Mouse (Mus musculus): ENCODE measurements around the gene Ttc33. TPM values are rescaled to one million over a fixed set of nuclear protein-coding genes. Genes with fewer than 3 reads are reported as not detected.
A peak's percentile ranks its signal among the peaks of the same experiment; 100 is the strongest.
"Not testable (repeated sequence)": the region's sequence is repeated elsewhere in the genome, so short reads cannot be mapped to it uniquely, and the experiment has no call there.

Ttc33 gene
- polyA plus RNA-seq, 1 experiment from 2014 or later = 46.4 TPM

- peak; percentile 88 for ATAC-seq (ENCODE audit: low FRiP score, low TSS enrichment)
- H3K27ac ChIP-seq (ENCODE audit: low read length) = peak overlapping the region; percentile 66; the same call in 1 of the 2 replicates
- H3K4me2 ChIP-seq (replicated peaks; ENCODE audit: low read depth, low read length) = peak overlapping the region; percentile 13; the same call in 1 of the 2 replicates
- peaks cover 14% of the 10 kb centered on the region; the same call in 1 of the 2 replicates for H3K4me1 ChIP-seq (ENCODE audit: insufficient read depth, low read length)
- 55% methylated on average over 4 of the region's 4 CpGs for WGBS
- H3K4me3 ChIP-seq (ENCODE audit: low read length) = no peak overlapping the region
- no peak overlapping the region for H3K9ac ChIP-seq (replicated peaks; ENCODE audit: low read length)
- H3K27me3 ChIP-seq (ENCODE audit: insufficient read depth, low read length) = no peaks in the 10 kb centered on the region
- peaks cover 3% of the 10 kb centered on the region for H3K36me3 ChIP-seq (ENCODE audit: insufficient read depth, low read length)
- no peaks in the 10 kb centered on the region for H3K9me3 ChIP-seq (ENCODE audit: low read length)
These were observed 10.7 kb downstream of the Ttc33 start for GRCm38 (mm10) chr15:5195987-5196514.

DNA sequence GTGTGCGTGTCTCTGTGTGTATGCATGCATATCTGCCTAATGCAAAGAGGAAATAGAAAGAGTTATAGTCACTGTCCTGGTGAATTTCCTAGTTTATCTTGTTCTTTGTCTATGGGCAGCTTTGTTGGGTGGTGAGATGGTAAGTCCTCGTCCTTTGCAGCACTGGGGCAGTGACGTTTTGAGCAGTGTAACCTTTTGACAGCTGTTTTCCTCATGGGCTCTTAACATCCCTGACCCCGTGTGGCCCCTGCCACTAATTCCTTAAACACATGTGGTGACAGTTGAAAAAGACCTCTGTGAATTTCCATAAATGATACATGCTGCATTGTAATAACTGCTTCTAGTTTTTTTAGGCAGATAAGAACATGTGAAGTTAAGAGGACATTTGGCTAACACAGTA lies 11.4 kb downstream of the Ttc33 start:
- H3K9ac ChIP-seq (replicated peaks; ENCODE audit: low read length) = no peak overlapping the region
- peaks cover 14% of the 10 kb centered on the region; the same call in 1 of the 2 replicates for H3K4me1 ChIP-seq (ENCODE audit: insufficient read depth, low read length)
- H3K27me3 ChIP-seq (ENCODE audit: insufficient read depth, low read length) = no peaks in the 10 kb centered on the region
- no peak overlapping the region for H3K4me3 ChIP-seq (ENCODE audit: low read length)
- WGBS = 58% methylated on average over 4 of the region's 4 CpGs
- no peaks in the 10 kb centered on the region for H3K9me3 ChIP-seq (ENCODE audit: low read length)
- H3K27ac ChIP-seq (ENCODE audit: low read length) = no peak overlapping the region
- H3K4me2 ChIP-seq (replicated peaks; ENCODE audit: low read depth, low read length) = no peak overlapping the region
- ATAC-seq (ENCODE audit: low FRiP score, low TSS enrichment) = no peak
- H3K36me3 ChIP-seq (ENCODE audit: insufficient read depth, low read length) = peaks cover 2% of the 10 kb centered on the region

DNA sequence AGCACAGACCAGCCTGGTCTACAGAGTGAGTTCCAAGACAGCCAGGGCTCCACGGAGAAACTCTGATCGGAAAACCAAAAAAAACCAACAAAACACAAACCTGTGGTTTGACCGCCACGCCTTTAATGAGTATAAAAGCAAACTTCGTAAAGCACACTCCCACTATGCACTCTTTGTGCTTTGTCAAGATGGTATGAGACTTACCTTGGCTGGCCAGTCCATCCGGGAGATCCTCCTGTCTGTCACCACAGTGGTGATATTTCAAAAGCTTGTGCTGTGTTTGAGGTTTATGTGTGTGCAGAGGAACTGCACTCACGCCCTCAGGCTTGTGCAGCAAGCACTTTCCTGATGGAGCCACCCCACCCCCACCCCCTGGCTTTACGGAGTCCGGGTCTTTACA lies 19.9 kb downstream of the Ttc33 start:
- peaks cover 2% of the 10 kb centered on the region for H3K36me3 ChIP-seq (ENCODE audit: insufficient read depth, low read length)
- 88% methylated on average over 9 of the region's 9 CpGs for WGBS

GRCm38 (mm10) chr15:5209116-5209515 lies 23.8 kb downstream of the Ttc33 start:
- H3K4me1 ChIP-seq (ENCODE audit: insufficient read depth, low read length) = no peaks in the 10 kb centered on the region
- H3K27ac ChIP-seq (ENCODE audit: low read length) = no peak overlapping the region
- no peak overlapping the region for H3K4me3 ChIP-seq (ENCODE audit: low read length)
- H3K27me3 ChIP-seq (ENCODE audit: insufficient read depth, low read length) = no peaks in the 10 kb centered on the region
- no peak overlapping the region for H3K4me2 ChIP-seq (replicated peaks; ENCODE audit: low read depth, low read length)
- no peaks in the 10 kb centered on the region for H3K9me3 ChIP-seq (ENCODE audit: low read length)
- H3K36me3 ChIP-seq (ENCODE audit: insufficient read depth, low read length) = peaks cover 5% of the 10 kb centered on the region; the same call in 1 of the 2 replicates
- 94% methylated on average over 3 of the region's 3 CpGs for WGBS
- no peak for ATAC-seq (ENCODE audit: low FRiP score, low TSS enrichment)
- H3K9ac ChIP-seq (replicated peaks; ENCODE audit: low read length) = no peak overlapping the region

More for the DNA sequence above, 19.9 kb downstream of the Ttc33 start:
- H3K27ac ChIP-seq (ENCODE audit: low read length) = no peak overlapping the region
- ATAC-seq (ENCODE audit: low FRiP score, low TSS enrichment) = no peak
- no peaks in the 10 kb centered on the region for H3K4me1 ChIP-seq (ENCODE audit: insufficient read depth, low read length)
- no peak overlapping the region for H3K4me3 ChIP-seq (ENCODE audit: low read length)
- H3K9ac ChIP-seq (replicated peaks; ENCODE audit: low read length) = no peak overlapping the region
- no peak overlapping the region for H3K4me2 ChIP-seq (replicated peaks; ENCODE audit: low read depth, low read length)
- no peaks in the 10 kb centered on the region for H3K27me3 ChIP-seq (ENCODE audit: insufficient read depth, low read length)
- no peaks in the 10 kb centered on the region for H3K9me3 ChIP-seq (ENCODE audit: low read length)

GRCm38 (mm10) chr15:5220491-5220890 lies 35.2 kb downstream of the Ttc33 start:
- Histone ChIP-seq H3K4me1 (ENCODE audit: insufficient read depth, low read length) (no peaks in the 10 kb centered on the region), H3K9ac (replicated peaks; ENCODE audit: low read length) (no peak overlapping the region), H3K4me3 (ENCODE audit: low read length) (no peak overlapping the region), H3K9me3 (ENCODE audit: low read length) (no peaks in the 10 kb centered on the region), H3K4me2 (replicated peaks; ENCODE audit: low read depth, low read length) (no peak overlapping the region), H3K27me3 (ENCODE audit: insufficient read depth, low read length) (no peaks in the 10 kb centered on the region), H3K36me3 (ENCODE audit: insufficient read depth, low read length) (peaks cover 3% of the 10 kb centered on the region; the same call in 1 of the 2 replicates), H3K27ac (ENCODE audit: low read length) (peak overlapping the region; percentile 55)
- 75% methylated on average over 6 of the region's 6 CpGs for WGBS
- ATAC-seq (ENCODE audit: low FRiP score, low TSS enrichment) = peak; percentile 65; the same call in 1 of the 2 replicates

- not testable (repeated sequence) for H3K4me1 ChIP-seq (ENCODE audit: insufficient read depth, low read length); H3K4me2 ChIP-seq (replicated peaks; ENCODE audit: low read depth, low read length); H3K9ac ChIP-seq (replicated peaks; ENCODE audit: low read length); ATAC-seq (ENCODE audit: low FRiP score, low TSS enrichment); H3K27ac ChIP-seq (ENCODE audit: low read length); H3K9me3 ChIP-seq (ENCODE audit: low read length); H3K27me3 ChIP-seq (ENCODE audit: insufficient read depth, low read length); H3K36me3 ChIP-seq (ENCODE audit: insufficient read depth, low read length); H3K4me3 ChIP-seq (ENCODE audit: low read length)
- WGBS = 84% methylated on average over 10 of the region's 10 CpGs
These were observed 45.4 kb downstream of the Ttc33 start for GRCm38 (mm10) chr15:5230746-5231145.

GRCm38 (mm10) chr15:5234659-5235058 lies 49.3 kb downstream of the Ttc33 start:
- 89% methylated on average over 16 of the region's 16 CpGs for WGBS
- no peaks in the 10 kb centered on the region for H3K27me3 ChIP-seq (ENCODE audit: insufficient read depth, low read length)
- no peak for ATAC-seq (ENCODE audit: low FRiP score, low TSS enrichment)
- H3K9ac ChIP-seq (replicated peaks; ENCODE audit: low read length) = no peak overlapping the region
- H3K4me3 ChIP-seq (ENCODE audit: low read length) = no peak overlapping the region
- H3K36me3 ChIP-seq (ENCODE audit: insufficient read depth, low read length) = no peaks in the 10 kb centered on the region
- H3K4me2 ChIP-seq (replicated peaks; ENCODE audit: low read depth, low read length) = no peak overlapping the region
- no peak overlapping the region for H3K27ac ChIP-seq (ENCODE audit: low read length)
- H3K9me3 ChIP-seq (ENCODE audit: low read length) = no peaks in the 10 kb centered on the region
- H3K4me1 ChIP-seq (ENCODE audit: insufficient read depth, low read length) = peaks cover 11% of the 10 kb centered on the region

GRCm38 (mm10) chr15:5235527-5235926 lies 50.2 kb downstream of the Ttc33 start:
- no peak overlapping the region for H3K9ac ChIP-seq (replicated peaks; ENCODE audit: low read length)
- WGBS = 34% methylated on average over 8 of the region's 8 CpGs

DNA sequence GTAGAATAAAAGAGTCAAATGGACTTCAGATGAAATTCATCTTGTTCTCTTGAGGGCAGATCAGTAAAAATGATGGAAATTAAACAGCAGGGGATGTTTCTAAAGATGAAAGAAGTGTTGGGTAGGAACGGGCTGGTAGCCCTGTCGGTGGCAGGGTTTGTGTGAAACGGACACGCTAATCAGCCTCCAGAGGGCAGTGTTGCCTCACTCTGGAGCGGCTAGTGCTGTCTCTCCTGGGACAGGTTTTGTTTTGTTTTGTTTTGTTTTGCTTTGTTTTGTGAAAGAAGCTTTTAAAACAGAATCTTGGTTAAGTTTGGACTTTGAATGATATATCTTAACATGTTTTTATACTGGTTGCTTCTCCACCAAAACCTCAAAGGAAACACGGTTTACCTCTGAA lies 51.2 kb downstream of the Ttc33 start:
- H3K4me3 ChIP-seq (ENCODE audit: low read length) = no peak overlapping the region
- H3K27ac ChIP-seq (ENCODE audit: low read length) = no peak overlapping the region
- peaks cover 22% of the 10 kb centered on the region for H3K4me1 ChIP-seq (ENCODE audit: insufficient read depth, low read length)
- H3K9me3 ChIP-seq (ENCODE audit: low read length) = no peaks in the 10 kb centered on the region
- no peaks in the 10 kb centered on the region for H3K27me3 ChIP-seq (ENCODE audit: insufficient read depth, low read length)
- H3K9ac ChIP-seq (replicated peaks; ENCODE audit: low read length) = no peak overlapping the region
- no peaks in the 10 kb centered on the region for H3K36me3 ChIP-seq (ENCODE audit: insufficient read depth, low read length)
- peak; percentile 69; the same call in 1 of the 2 replicates for ATAC-seq (ENCODE audit: low FRiP score, low TSS enrichment)
- WGBS = 12% methylated on average over 6 of the region's 6 CpGs
- no peak overlapping the region for H3K4me2 ChIP-seq (replicated peaks; ENCODE audit: low read depth, low read length)

More at GRCm38 (mm10) chr15:5235527-5235926, 50.2 kb downstream of the Ttc33 start:
- no peak for ATAC-seq (ENCODE audit: low FRiP score, low TSS enrichment)
- no peak overlapping the region for H3K4me3 ChIP-seq (ENCODE audit: low read length)
- H3K27me3 ChIP-seq (ENCODE audit: insufficient read depth, low read length) = no peaks in the 10 kb centered on the region
- no peak overlapping the region for H3K4me2 ChIP-seq (replicated peaks; ENCODE audit: low read depth, low read length)
- H3K4me1 ChIP-seq (ENCODE audit: insufficient read depth, low read length) = peaks cover 20% of the 10 kb centered on the region
- H3K36me3 ChIP-seq (ENCODE audit: insufficient read depth, low read length) = no peaks in the 10 kb centered on the region
- no peaks in the 10 kb centered on the region for H3K9me3 ChIP-seq (ENCODE audit: low read length)
- no peak overlapping the region for H3K27ac ChIP-seq (ENCODE audit: low read length)

DNA sequence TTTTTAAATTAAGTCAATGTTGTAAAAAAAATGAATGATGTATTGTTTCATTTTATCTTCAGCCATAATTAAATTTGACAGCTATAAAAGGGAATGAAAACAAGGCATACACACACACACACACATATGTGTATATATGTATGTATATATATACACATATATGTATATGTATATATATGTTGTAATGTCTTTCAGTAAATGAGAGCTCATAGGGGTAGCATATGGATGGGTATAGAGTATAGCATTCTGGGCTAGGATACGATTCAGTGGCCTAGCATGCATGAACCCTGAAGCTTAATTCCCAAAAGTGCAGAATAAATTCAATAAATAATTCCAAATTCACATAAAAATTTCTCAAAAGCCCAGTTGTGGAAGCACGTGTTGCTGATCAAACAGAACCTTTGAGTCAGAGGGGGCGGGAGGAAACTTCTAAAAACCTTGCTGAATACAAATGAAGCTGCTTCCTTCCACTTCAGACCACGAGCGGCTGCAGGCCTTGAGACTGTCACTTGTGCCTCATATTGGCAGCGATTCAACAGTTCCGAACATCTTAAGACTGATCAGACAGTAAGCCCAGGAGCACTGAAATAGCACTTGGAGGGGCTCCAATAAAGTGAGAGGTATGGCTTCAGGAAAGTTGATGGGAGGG lies 51.8 kb downstream of the Ttc33 start:
- H3K27ac ChIP-seq (ENCODE audit: low read length) = no peak overlapping the region
- peaks cover 28% of the 10 kb centered on the region for H3K4me1 ChIP-seq (ENCODE audit: insufficient read depth, low read length)
- no peaks in the 10 kb centered on the region for H3K27me3 ChIP-seq (ENCODE audit: insufficient read depth, low read length)
- H3K4me2 ChIP-seq (replicated peaks; ENCODE audit: low read depth, low read length) = no peak overlapping the region
- 63% methylated on average over 7 of the region's 7 CpGs for WGBS
- H3K4me3 ChIP-seq (ENCODE audit: low read length) = no peak overlapping the region
- H3K9me3 ChIP-seq (ENCODE audit: low read length) = no peaks in the 10 kb centered on the region
- H3K9ac ChIP-seq (replicated peaks; ENCODE audit: low read length) = no peak overlapping the region
- ATAC-seq (ENCODE audit: low FRiP score, low TSS enrichment) = no peak
- no peaks in the 10 kb centered on the region for H3K36me3 ChIP-seq (ENCODE audit: insufficient read depth, low read length)

All from kidney, embryonic 16.5 days (tissue).